Comparison of ENCODE assay signal across 14 mouse cellular contexts in genomic region chr4:139582346-139582745, GRCm38 (mm10). TPM values are rescaled to one million over a fixed set of nuclear protein-coding genes. Genes with fewer than 3 reads are reported as not detected.
DNase-seq lines count a peak whose midpoint lies in the region; ATAC-seq and TF ChIP-seq lines count a peak whose summit lies in the region.
"Had no signal": no experiment of that assay in that cellular context is flagged by ENCODE, and none has a peak within 500 bp of the region (broad histone marks: within the 10 kb centered on the region; RNA-seq: fewer than 3 reads in every experiment).

No protein-coding gene starts in this region.

- WGBS in intestine, embryonic 14.5 days = 82% methylated on average over 6 of the region's 6 CpGs
- WGBS in intestine, postnatal 0 days = 75% methylated on average over 6 of the region's 6 CpGs
- WGBS in liver, embryonic 13.5 days (ENCODE audit: insufficient replicate concordance) = 42% methylated on average over 6 of the region's 6 CpGs

- peak overlapping the region; percentile 22; the same call in 1 of the 2 replicates for H3K27ac ChIP-seq in intestine, embryonic 14.5 days (ENCODE audit: low read depth)
- no peak overlapping the region for H3K27ac ChIP-seq in intestine, postnatal 0 days (ENCODE audit: low read depth, low read length)
- peak overlapping the region; percentile 84; the same call in 1 of the 2 replicates for H3K27ac ChIP-seq in liver, embryonic 13.5 days
- H3K27ac ChIP-seq: midbrain, embryonic 15.5 days had no signal

- H3K4me3 ChIP-seq in intestine, embryonic 14.5 days (ENCODE audit: low read depth, low read length) = no peak overlapping the region
- H3K4me3 ChIP-seq in intestine, postnatal 0 days (ENCODE audit: low read depth, low read length) = no peak overlapping the region
- no peak overlapping the region for H3K4me3 ChIP-seq in liver, embryonic 13.5 days (replicated peaks)
- H3K4me3 ChIP-seq: midbrain, embryonic 15.5 days had no signal

- no peak for TF ChIP-seq CTCF in intestine, postnatal 0 days (IDR thresholded peaks at IDR 0.05; ENCODE audit: low read depth)

- H3K4me1 ChIP-seq in intestine, embryonic 14.5 days (replicated peaks; ENCODE audit: control insufficient read depth, insufficient read depth, low read length) = peaks cover 60% of the 10 kb centered on the region
- peaks cover 20% of the 10 kb centered on the region for H3K4me1 ChIP-seq in intestine, postnatal 0 days (replicated peaks; ENCODE audit: control insufficient read depth, insufficient read depth, low read length)
- peaks cover 93% of the 10 kb centered on the region for H3K4me1 ChIP-seq in liver, embryonic 13.5 days (replicated peaks)

- H3K9ac ChIP-seq in intestine, embryonic 14.5 days (ENCODE audit: low read length) = no peak overlapping the region
- no peak overlapping the region for H3K9ac ChIP-seq in intestine, postnatal 0 days (ENCODE audit: low read depth, low read length)
- no peak overlapping the region for H3K9ac ChIP-seq in liver, embryonic 13.5 days
- H3K9ac ChIP-seq: midbrain, embryonic 15.5 days had no signal

- no peak for ATAC-seq in intestine, embryonic 14.5 days (replicated peaks; ENCODE audit: low FRiP score, low TSS enrichment, low read depth)
- ATAC-seq in intestine, postnatal 0 days = no peak
- ATAC-seq in liver, embryonic 13.5 days (ENCODE audit: low read depth) = no peak
- ATAC-seq in granulocyte monocyte progenitor cell, adult 5-6 weeks (replicated peaks; ENCODE audit: poor library complexity, severe bottlenecking) = no peak
- ATAC-seq: forebrain, embryonic 16.5 days; midbrain, embryonic 15.5 days had no signal

- peak; percentile 3 for DNase-seq in adrenal gland, adult 2 months
- no peak for DNase-seq in adrenal gland, postnatal 10 days
- DNase-seq in intestine, embryonic 14.5 days (ENCODE audit: low spot score) = no peak
- peak; percentile 22 to 24 for DNase-seq in cerebellum, postnatal 25 days
- no peak for DNase-seq in liver, embryonic 13.5 days
- DNase-seq in urinary bladder, postnatal 25 days (ENCODE audit: low spot score) = no peak
- DNase-seq: embryo, embryonic 11 days; right cerebral cortex, adult 18-20 months had no signal

- no peak overlapping the region for H3K4me2 ChIP-seq in intestine, embryonic 14.5 days (ENCODE audit: low read length)
- no peak overlapping the region for H3K4me2 ChIP-seq in intestine, postnatal 0 days (replicated peaks; ENCODE audit: low read depth)
- no peak overlapping the region for H3K4me2 ChIP-seq in liver, embryonic 13.5 days
- H3K4me2 ChIP-seq: midbrain, embryonic 15.5 days had no signal

- H3K9me3 ChIP-seq in intestine, embryonic 14.5 days (ENCODE audit: control insufficient read depth, low read length) = no peaks in the 10 kb centered on the region
- no peaks in the 10 kb centered on the region for H3K9me3 ChIP-seq in intestine, postnatal 0 days (ENCODE audit: control insufficient read depth)
- H3K9me3 ChIP-seq in liver, embryonic 13.5 days (replicated peaks) = no peaks in the 10 kb centered on the region
- H3K9me3 ChIP-seq: midbrain, embryonic 15.5 days had no signal

- H3K36me3 ChIP-seq in intestine, embryonic 14.5 days (ENCODE audit: control insufficient read depth, insufficient read depth, low read length) = no peaks in the 10 kb centered on the region
- H3K36me3 ChIP-seq in intestine, postnatal 0 days (ENCODE audit: control insufficient read depth, insufficient read depth) = no peaks in the 10 kb centered on the region
- H3K36me3 ChIP-seq in liver, embryonic 13.5 days = no peaks in the 10 kb centered on the region
- H3K36me3 ChIP-seq: midbrain, embryonic 15.5 days had no signal

- no peaks in the 10 kb centered on the region for H3K27me3 ChIP-seq in intestine, embryonic 14.5 days (replicated peaks; ENCODE audit: control insufficient read depth, insufficient read depth, low read length)
- H3K27me3 ChIP-seq in intestine, postnatal 0 days (replicated peaks; ENCODE audit: control insufficient read depth, insufficient read depth, low read length) = no peaks in the 10 kb centered on the region
- H3K27me3 ChIP-seq in liver, embryonic 13.5 days = peaks cover 32% of the 10 kb centered on the region
- H3K27me3 ChIP-seq: midbrain, embryonic 15.5 days had no signal

RNA-seq across cellular contexts. Expression of gene Gm21969, which starts 20.6 kb away (rescaled TPM):
- total RNA-seq in adrenal gland, adult 2 months (2021) = under 1 TPM in 1 of 2 experiments, not detected in 1; 0.09 TPM
- polyA plus RNA-seq in adrenal gland, adult 2 months (2012; rRNA removed) = 0.03 and 0.10 TPM in 2 replicates
- total RNA-seq in adrenal gland, postnatal 10 days (2021) = not detected
- polyA plus RNA-seq in intestine, embryonic 14.5 days (2014; fragmentation: Nextera tagmentation; extraction: Ambion mirVana) = not detected in 2 replicates
- not detected in 2 replicates for polyA plus RNA-seq in intestine, postnatal 0 days (2015; fragmentation: Nextera tagmentation; extraction: Ambion mirVana)
- not detected in 2 replicates for polyA plus RNA-seq in liver, embryonic 13.5 days (2015; fragmentation: Nextera tagmentation; extraction: Ambion mirVana)
- not detected in 2 replicates for total RNA-seq in granulocyte monocyte progenitor cell, adult 5-6 weeks (2014; fragmentation: Nextera tagmentation)
- not detected in 2 replicates for total RNA-seq in granulocyte monocyte progenitor cell, adult 5-6 weeks (2017)
- polyA plus RNA-seq: forebrain, embryonic 16.5 days; heart, embryonic 14.5 days; midbrain, embryonic 15.5 days; testis, adult 2 months had no signal

RNA-seq across cellular contexts. Expression of gene Aldh4a1, which starts 40.3 kb away (rescaled TPM):
- total RNA-seq in adrenal gland, adult 2 months (2021) = 100 to 1,000 TPM in 1 of 2 experiments, 10 to 100 TPM in 1; 77.6 to 145 TPM
- 221 and 280 TPM in 2 replicates for polyA plus RNA-seq in adrenal gland, adult 2 months (2012; rRNA removed)
- 10 to 100 TPM; 62.7 to 84.6 TPM for total RNA-seq in adrenal gland, postnatal 10 days (2021)
- 10.1 and 11.0 TPM in 2 replicates for polyA plus RNA-seq in intestine, embryonic 14.5 days (2014; fragmentation: Nextera tagmentation; extraction: Ambion mirVana)
- polyA plus RNA-seq in intestine, postnatal 0 days (2015; fragmentation: Nextera tagmentation; extraction: Ambion mirVana) = 3.5 and 3.9 TPM in 2 replicates
- polyA plus RNA-seq in liver, embryonic 13.5 days (2015; fragmentation: Nextera tagmentation; extraction: Ambion mirVana) = 50.2 and 57.3 TPM in 2 replicates
- 29.7 and 30.9 TPM in 2 replicates for total RNA-seq in granulocyte monocyte progenitor cell, adult 5-6 weeks (2014; fragmentation: Nextera tagmentation)
- 18.9 and 20.1 TPM in 2 replicates for total RNA-seq in granulocyte monocyte progenitor cell, adult 5-6 weeks (2017)

RNA-seq across cellular contexts. Expression of gene Iffo2, which starts 52.0 kb away (rescaled TPM):
- total RNA-seq in adrenal gland, adult 2 months (2021) = 10 to 100 TPM; 11.5 to 13.2 TPM
- polyA plus RNA-seq in adrenal gland, adult 2 months (2012; rRNA removed) = 6.3 and 6.4 TPM in 2 replicates
- 10 to 100 TPM; 16.4 to 17.5 TPM for total RNA-seq in adrenal gland, postnatal 10 days (2021)
- 5.1 and 5.2 TPM in 2 replicates for polyA plus RNA-seq in intestine, embryonic 14.5 days (2014; fragmentation: Nextera tagmentation; extraction: Ambion mirVana)
- 3.4 and 4.0 TPM in 2 replicates for polyA plus RNA-seq in intestine, postnatal 0 days (2015; fragmentation: Nextera tagmentation; extraction: Ambion mirVana)
- 1.0 and 1.1 TPM in 2 replicates for polyA plus RNA-seq in liver, embryonic 13.5 days (2015; fragmentation: Nextera tagmentation; extraction: Ambion mirVana)
- total RNA-seq in granulocyte monocyte progenitor cell, adult 5-6 weeks (2014; fragmentation: Nextera tagmentation) = 0.92 and 2.4 TPM in 2 replicates
- 0.26 and 1.2 TPM in 2 replicates for total RNA-seq in granulocyte monocyte progenitor cell, adult 5-6 weeks (2017)

Comparison
In these comparisons a context has a peak if more than half of its experiments do, and no peak if none do; other contexts are left out.
1. DNase-seq: peak in adrenal gland, adult 2 months (single experiment) and cerebellum, postnatal 25 days (2 of 2); none in adrenal gland, postnatal 10 days (single experiment), intestine, embryonic 14.5 days (single experiment), liver, embryonic 13.5 days (single experiment) and urinary bladder, postnatal 25 days (single experiment).